Mouse (Mus musculus) CH12.LX (cell line): Measurements from ENCODE around the gene Cacna1h. TPM values are rescaled to one million over a fixed set of nuclear protein-coding genes. Genes with fewer than 3 reads are reported as not detected.

ENCODE experiments used
- DNase-seq: peaks from one replicate; pipeline ENCODE4 v3.0.0-alpha.2; 2013; ENCODE audit errors: extremely low read depth
- H3K27ac ChIP-seq: 2 replicates; pipeline ENCODE4 v1.5.1; 2012; ENCODE audit warnings: low read depth, mild to moderate bottlenecking, control low read depth, moderate library complexity; ENCODE audit not compliant: insufficient read depth
- H3K27me3 ChIP-seq: replicated peaks from 2 replicates; pipeline ENCODE3; 2012; ENCODE audit warnings: inconsistent platforms
- H3K36me3 ChIP-seq, 2 experiments: replicated peaks in 1 of 2; 2 replicates each; pipeline versions ENCODE3 to v1.6.1; 2012; ENCODE audit warnings: inconsistent platforms in 1 of 2, low read length in 1 of 2, mild to moderate bottlenecking in 1 of 2, mixed read lengths in 1 of 2, moderate library complexity in 1 of 2; ENCODE audit not compliant: control insufficient read depth in 1 of 2, insufficient read depth in 1 of 2
- H3K4me1 ChIP-seq, 2 experiments: 2 replicates each; pipeline ENCODE4 v1.6.1; 2012; ENCODE audit warnings: inconsistent platforms in 1 of 2, moderate library complexity in 1 of 2; ENCODE audit not compliant: insufficient read depth in 2 of 2, control insufficient read depth in 1 of 2
- H3K4me2 ChIP-seq: 2 replicates; pipeline ENCODE4 v1.6.1; 2012; ENCODE audit warnings: low read depth, mild to moderate bottlenecking, control low read depth; ENCODE audit not compliant: poor library complexity, insufficient read depth, severe bottlenecking
- H3K4me3 ChIP-seq, 3 experiments: fragments of 150-350 bp in 1 of 3; sonication (generic) in 1 of 3; replicated peaks in 1 of 3; 2 replicates each; pipeline versions ENCODE3 to v1.5.1; 2011 to 2012; ENCODE audit warnings: low read depth in 2 of 3, low read length in 2 of 3, mild to moderate bottlenecking in 2 of 3, moderate library complexity in 2 of 3, control low read depth in 1 of 3, improper control_type of control experiment in 1 of 3, inconsistent platforms in 1 of 3, mixed read lengths in 1 of 3; ENCODE audit not compliant: poor library complexity in 1 of 3
- H3K79me2 ChIP-seq: replicated peaks from 2 replicates; pipeline ENCODE4 v1.6.1; 2012; ENCODE audit warnings: mild to moderate bottlenecking, moderate library complexity; ENCODE audit not compliant: control insufficient read depth, poor library complexity, insufficient read depth, severe bottlenecking; ENCODE audit errors: extremely low read depth
- H3K9ac ChIP-seq: 2 replicates; pipeline ENCODE4 v1.6.1; 2012; ENCODE audit warnings: low read depth, mild to moderate bottlenecking, control low read depth, moderate library complexity; ENCODE audit not compliant: insufficient read depth
- H3K9me3 ChIP-seq: replicated peaks from 2 replicates; pipeline ENCODE3; 2012; ENCODE audit warnings: low read length, inconsistent platforms, mixed read lengths
- CHD1 ChIP-seq: IDR thresholded peaks from 2 replicates; pipeline ENCODE4 v1.6.1; 2012; ENCODE audit warnings: low read depth, low read length, improper control_type of control experiment, inconsistent platforms
- CTCF ChIP-seq, 2 experiments: IDR thresholded peaks in 1 of 2; conservative IDR thresholded peaks in 1 of 2; 2 replicates each; pipeline ENCODE4 v1.5.1; 2011 to 2012; ENCODE audit warnings: low read depth in 2 of 2, low read length in 2 of 2, improper control_type of control experiment in 1 of 2, inconsistent platforms in 1 of 2, mild to moderate bottlenecking in 1 of 2, moderate library complexity in 1 of 2
- EP300 ChIP-seq: IDR thresholded peaks from 2 replicates; pipeline ENCODE4 v1.6.1; 2011; ENCODE audit warnings: low read length, improper control_type of control experiment
- JUND ChIP-seq: conservative IDR thresholded peaks from 2 replicates; pipeline ENCODE4 v1.6.1; 2011; ENCODE audit warnings: low read depth, low read length, improper control_type of control experiment
- KAT2A ChIP-seq: IDR thresholded peaks from 2 replicates; pipeline ENCODE4 v1.6.1; 2012; ENCODE audit warnings: low read length, improper control_type of control experiment, inconsistent platforms; ENCODE audit not compliant: insufficient replicate concordance
- MAFK ChIP-seq: IDR thresholded peaks from 2 replicates; pipeline ENCODE4 v1.6.1; 2011; ENCODE audit warnings: low read length, improper control_type of control experiment; ENCODE audit not compliant: insufficient replicate concordance
- MAX ChIP-seq: IDR thresholded peaks from 2 replicates; pipeline ENCODE4 v1.6.1; 2011; ENCODE audit warnings: low read length, improper control_type of control experiment
- MAZ ChIP-seq: IDR thresholded peaks from 2 replicates; pipeline ENCODE4 v1.6.1; 2012; ENCODE audit warnings: low read depth, mild to moderate bottlenecking, inconsistent platforms, low read length, improper control_type of control experiment, moderate library complexity
- MEF2A ChIP-seq: IDR thresholded peaks from 2 replicates; pipeline ENCODE4 v1.6.1; 2014; ENCODE audit warnings: low read depth, mild to moderate bottlenecking, inconsistent platforms, low read length, improper control_type of control experiment, borderline replicate concordance
- MXI1 ChIP-seq: IDR thresholded peaks from 2 replicates; pipeline ENCODE4 v1.6.1; 2011; ENCODE audit warnings: mild to moderate bottlenecking, low read depth, low read length, improper control_type of control experiment
- MYC ChIP-seq: IDR thresholded peaks from 2 replicates; pipeline ENCODE4 v1.6.1; 2011; ENCODE audit warnings: low read depth, mild to moderate bottlenecking, improper control_type of control experiment, low read length
- NELFE ChIP-seq: IDR thresholded peaks from 2 replicates; pipeline ENCODE4 v1.6.1; 2011; ENCODE audit warnings: low read depth, low read length, improper control_type of control experiment
- POLR2A ChIP-seq: IDR thresholded peaks from 2 replicates; pipeline ENCODE4 v1.6.1; 2011; ENCODE audit warnings: low read depth, mild to moderate bottlenecking, improper control_type of control experiment, low read length
- POLR2AphosphoS2 ChIP-seq: IDR thresholded peaks from 2 replicates; pipeline ENCODE4 v1.6.1; 2011; ENCODE audit warnings: low read depth, low read length, improper control_type of control experiment
- TBP ChIP-seq: conservative IDR thresholded peaks from 2 replicates; pipeline ENCODE4 v1.6.1; 2011; ENCODE audit warnings: low read depth, low read length, improper control_type of control experiment
- UBTF ChIP-seq: IDR thresholded peaks from 2 replicates; pipeline ENCODE4 v1.6.1; 2012; ENCODE audit warnings: low read depth, mild to moderate bottlenecking, inconsistent platforms, low read length, improper control_type of control experiment, moderate library complexity
- USF1 ChIP-seq: IDR thresholded peaks from 2 replicates; pipeline ENCODE4 v1.6.1; 2014; ENCODE audit warnings: low read depth, mild to moderate bottlenecking, inconsistent platforms, low read length, improper control_type of control experiment
- ZC3H11A ChIP-seq: IDR thresholded peaks from 2 replicates; pipeline ENCODE4 v1.6.1; 2012; ENCODE audit warnings: low read depth, mild to moderate bottlenecking, inconsistent platforms, low read length, improper control_type of control experiment
- ZMIZ1 ChIP-seq: IDR thresholded peaks from 2 replicates; pipeline ENCODE4 v1.6.1; 2012; ENCODE audit warnings: low read depth, mild to moderate bottlenecking, inconsistent platforms, low read length, improper control_type of control experiment
- ZNF384 ChIP-seq: IDR thresholded peaks from 2 replicates; pipeline ENCODE4 v1.6.1; 2012; ENCODE audit warnings: low read depth, low read length, improper control_type of control experiment, inconsistent platforms
- dilution Hi-C: fragments of 300-500 bp; cut with MboI; formaldehyde crosslinking; loops from 2 replicates; pipeline ENCODE4 v1.14.3; 2020; ENCODE audit warnings: low sequenced_read_pairs; ENCODE audit not compliant: extremely low pct_unique_long_range_greater_than_20kb, extremely low pct_ligation_motif_present
- in situ Hi-C: fragments of 300-500 bp; cut with MboI; formaldehyde crosslinking; loops from 3 replicates; pipeline ENCODE4 v1.14.3; 2019; ENCODE audit warnings: low sequenced_read_pairs, low pct_ligation_motif_present, low pct_unique_long_range_greater_than_20kb, mixed read lengths
- polyA plus RNA-seq: library from polyadenylated mRNA; unstranded; fragments of >175 nt; gene quantifications from 2 replicates; pipeline ENCODE4 v1.2.1, GENCODE M21; 2012; ENCODE audit warnings: low read depth; ENCODE audit not compliant: insufficient read length
- total RNA-seq, 2 experiments: library from RNA; depleted of rRNA; stranded (reverse); fragments of 300-350 nt in 1 of 2; fragments of >200 nt in 1 of 2; gene quantifications; 2 replicates each; pipeline ENCODE4 v1.2.3; 2012 to 2014

Gene Cacna1h
- total and polyA plus RNA-seq, 3 experiments = 0.04 to 0.21 (median 0.21) TPM

DNA sequence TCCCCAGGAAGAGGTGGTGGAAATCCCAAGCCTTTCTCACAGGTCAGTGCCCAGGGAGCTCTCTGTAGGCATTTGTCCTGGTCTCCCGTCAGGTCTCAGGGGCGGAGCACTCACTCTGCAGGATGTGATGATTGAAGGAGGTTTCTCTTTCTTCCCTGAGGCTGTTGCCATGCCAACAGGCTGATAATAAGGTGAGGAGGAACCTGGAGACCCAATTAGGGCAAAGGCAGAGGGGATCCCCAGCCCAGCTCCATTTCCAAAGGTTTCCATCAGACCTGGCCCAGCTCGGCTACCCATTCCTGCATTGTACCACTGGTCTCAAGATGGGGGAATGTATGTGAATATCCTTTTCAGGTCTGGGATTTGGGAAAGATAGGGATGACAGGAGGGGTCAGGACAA lies 29.4 kb downstream of the Cacna1h start:
- Histone ChIP-seq H3K27me3 (peaks cover 74% of the 10 kb centered on the region), H3K9ac (no peak overlapping the region), H3K4me3 (no peak overlapping the region), H3K79me2 (no peaks in the 10 kb centered on the region), H3K9me3 (no peaks in the 10 kb centered on the region), H3K27ac (no peak overlapping the region), H3K4me1 (no peaks in the 10 kb centered on the region), H3K36me3 (no peaks in the 10 kb centered on the region), H3K4me2 (no peak overlapping the region)
- DNase-seq = no peak
- TF ChIP-seq CHD1 (no peak), MAX (no peak), EP300 (no peak), ZC3H11A (no peak), TBP (no peak), MAFK (no peak), POLR2AphosphoS2 (no peak), JUND (no peak), MXI1 (no peak), ZNF384 (no peak), ZMIZ1 (no peak), USF1 (no peak), NELFE (no peak), UBTF (no peak)
- dilution Hi-C loops (no loop called here), in situ Hi-C loops (loop anchor here (5.0 kb wide), 1 partner anchor 68 kb away; no protein-coding TSS in a partner anchor)

- dilution Hi-C loops = no loop called here
Measured at GRCm38 (mm10) chr17:25402224-25402623, 31.4 kb downstream of the Cacna1h start.

More at GRCm38 (mm10) chr17:25402224-25402623, 31.4 kb downstream of the Cacna1h start:
- H3K4me3 ChIP-seq = no peak overlapping the region
- no peak overlapping the region for H3K27ac ChIP-seq
- TF ChIP-seq MYC = no peak
- TF ChIP-seq MXI1 = no peak
- TF ChIP-seq MAZ = no peak
- no peak for TF ChIP-seq KAT2A
- TF ChIP-seq MEF2A = no peak
- TF ChIP-seq CTCF (conservative IDR thresholded peaks at IDR 0.05 in 1 of 2, IDR thresholded peaks at IDR 0.05 in 1 of 2; ENCODE audit: low read depth in 2 of 2, low read length in 2 of 2) = no peak
- TF ChIP-seq NELFE = no peak
- TF ChIP-seq TBP = no peak
- no peak for TF ChIP-seq POLR2A
- DNase-seq = no peak
- H3K9ac ChIP-seq = no peak overlapping the region
- in situ Hi-C loops = loop anchor here (5.0 kb wide), 1 partner anchor 70 kb away; no protein-coding TSS in a partner anchor
- H3K9me3 ChIP-seq = no peaks in the 10 kb centered on the region
- H3K4me1 ChIP-seq = no peaks in the 10 kb centered on the region
- H3K27me3 ChIP-seq = peaks cover 71% of the 10 kb centered on the region
- H3K36me3 ChIP-seq = no peaks in the 10 kb centered on the region
- no peak overlapping the region for H3K4me2 ChIP-seq
- H3K79me2 ChIP-seq = no peaks in the 10 kb centered on the region
